Mouse (Mus musculus) liver, adult 2 months (tissue): ENCODE results near the gene Ccr7. TPM values are rescaled to one million over a fixed set of nuclear protein-coding genes. Genes with fewer than 3 reads are reported as not detected.

Experiments used
- DNase-seq: peaks from one replicate; pipeline ENCODE4 v3.0.0-alpha.2; 2011; ENCODE audit warnings: low read depth, low spot score; ENCODE audit errors: extremely low read depth
- H3K27ac ChIP-seq: fragments of 200-500 bp; replicated peaks from 2 replicates; pipeline ENCODE4 v1.5.1; 2012; ENCODE audit warnings: low read depth, mild to moderate bottlenecking, control low read depth, inconsistent platforms, low read length; ENCODE audit not compliant: insufficient read depth
- H3K27me3 ChIP-seq: fragments of 200-500 bp; 2 replicates; pipeline ENCODE4 v1.6.1; 2012; ENCODE audit warnings: mild to moderate bottlenecking, moderate library complexity, low read length, inconsistent platforms; ENCODE audit not compliant: control insufficient read depth, insufficient read depth
- H3K36me3 ChIP-seq: fragments of 200-500 bp; 2 replicates; pipeline ENCODE4 v1.6.1; 2012; ENCODE audit warnings: low read length, inconsistent platforms; ENCODE audit not compliant: control insufficient read depth, insufficient read depth
- H3K4me1 ChIP-seq: fragments of 200-500 bp; 2 replicates; pipeline ENCODE4 v1.6.1; 2011; ENCODE audit warnings: low read length; ENCODE audit not compliant: control insufficient read depth, insufficient read depth
- H3K4me3 ChIP-seq: fragments of 200-500 bp; 2 replicates; pipeline ENCODE4 v1.5.1; 2011; ENCODE audit warnings: low read depth, mild to moderate bottlenecking, control low read depth, low read length, moderate library complexity; ENCODE audit not compliant: insufficient read depth
- H3K79me2 ChIP-seq: fragments of 200-500 bp; 2 replicates; pipeline ENCODE4 v1.6.1; 2012; ENCODE audit warnings: inconsistent platforms, mild to moderate bottlenecking, low read length, moderate library complexity; ENCODE audit not compliant: control insufficient read depth, insufficient read depth
- H3K9ac ChIP-seq: fragments of 200-500 bp; 2 replicates; pipeline ENCODE4 v1.6.1; 2012; ENCODE audit warnings: low read depth, mild to moderate bottlenecking, control low read depth, inconsistent platforms, low read length
- CTCF ChIP-seq: fragments of 200-500 bp; IDR thresholded peaks from 2 replicates; pipeline ENCODE4 v1.5.1; 2011; ENCODE audit warnings: low read depth, low read length, control low read depth
- POLR2A ChIP-seq: fragments of 200-500 bp; IDR thresholded peaks from 2 replicates; pipeline ENCODE4 v1.6.1; 2011; ENCODE audit warnings: low read length, control low read depth; ENCODE audit not compliant: insufficient read depth; ENCODE audit errors: extremely low read depth
- WGBS: fragments of 180-500 bp; shearing (Covaris S2); methylation state at CpG from one replicate; pipeline ENCODE4 v1.1.7; 2018; 5-methylcytosine and 5-hydroxymethylcytosine counted together
- polyA plus RNA-seq: library from polyadenylated mRNA; depleted of rRNA; stranded (reverse); fragments of >200 nt; gene quantifications from 2 replicates; pipeline ENCODE4 v1.2.3, GENCODE M21; 2012
- total RNA-seq: library from RNA; depleted of rRNA; stranded (reverse); fragments of >200 nt; gene quantifications from 2 replicates; pipeline ENCODE4 v1.2.3, GENCODE M21; 2014

Gene Ccr7
- total and polyA plus RNA-seq, 2 experiments, result 0.55 to 1.5 TPM

GRCm38 (mm10) chr11:99104609-99105410, 50.1 kb downstream of the Ccr7 start:
- WGBS, result 64% methylated on average over 9 of the region's 9 CpGs
- TF ChIP-seq POLR2A (no peak), CTCF (no peak)
- Histone ChIP-seq H3K4me1 (peaks cover 10% of the 10 kb centered on the region), H3K27ac (no peak overlapping the region), H3K36me3 (no peaks in the 10 kb centered on the region), H3K27me3 (no peaks in the 10 kb centered on the region), H3K4me3 (no peak overlapping the region), H3K79me2 (no peaks in the 10 kb centered on the region), H3K9ac (no peak overlapping the region)
- DNase-seq, result no peak

DNA sequence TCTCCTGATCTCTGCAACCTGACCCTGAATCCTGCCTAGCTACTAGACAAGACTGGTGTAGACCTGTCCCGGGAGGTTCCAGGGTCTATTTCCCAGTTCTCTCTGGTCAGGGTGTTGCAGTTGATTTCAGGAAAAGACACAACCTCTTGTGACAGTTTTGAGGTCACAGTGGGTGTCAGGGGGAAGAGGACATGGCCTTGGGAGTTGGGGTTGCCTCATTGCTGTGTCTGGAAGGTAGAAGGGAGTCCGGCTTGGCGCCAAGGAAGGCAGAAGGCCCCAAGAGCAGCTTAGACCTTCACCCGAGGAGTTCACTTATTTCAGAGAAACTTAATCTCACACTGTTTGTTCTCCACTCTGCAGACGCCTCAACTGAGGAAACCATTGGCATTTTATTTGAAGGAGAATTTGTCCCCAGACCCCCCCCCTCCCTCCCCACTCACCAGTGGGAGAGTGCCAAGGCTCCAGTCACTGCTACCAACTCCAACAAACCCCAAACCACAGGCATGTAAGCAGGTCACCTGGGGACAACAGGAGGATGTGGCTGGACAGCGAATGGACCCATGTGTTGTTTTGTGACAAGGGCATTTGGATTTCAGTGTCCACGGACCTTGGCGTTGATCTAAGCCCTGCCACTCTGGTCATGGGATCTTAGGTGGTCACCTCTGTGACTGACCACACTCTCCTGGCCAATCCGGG, 52.2 kb downstream of the Ccr7 start:
- Histone ChIP-seq H3K27me3 (no peaks in the 10 kb centered on the region), H3K9ac (no peak overlapping the region), H3K27ac (no peak overlapping the region), H3K4me1 (peaks cover 10% of the 10 kb centered on the region), H3K79me2 (no peaks in the 10 kb centered on the region), H3K36me3 (no peaks in the 10 kb centered on the region), H3K4me3 (no peak overlapping the region)
- no peak for DNase-seq
- WGBS, result 86% methylated on average over 9 of the region's 9 CpGs
- TF ChIP-seq POLR2A (no peak), CTCF (no peak)

DNA sequence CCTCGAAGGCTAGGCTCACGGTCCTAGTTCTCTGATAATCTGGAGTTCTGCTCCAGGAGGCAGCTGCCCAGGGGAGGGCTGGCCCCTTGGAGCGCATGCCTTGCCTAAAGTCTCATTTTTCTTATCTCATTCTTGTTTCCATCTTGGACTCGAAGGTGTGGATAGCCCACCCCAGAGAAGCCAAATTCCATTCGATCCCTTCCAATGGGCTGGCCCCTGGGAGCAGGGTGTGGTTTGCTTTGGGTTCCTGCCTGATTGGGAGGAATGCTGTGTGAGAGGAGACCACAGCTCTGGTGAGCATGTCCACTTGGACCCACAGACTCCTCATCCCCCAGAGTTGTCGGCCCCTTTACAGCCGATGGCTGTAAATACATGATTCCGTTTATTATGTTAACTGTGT, 53.2 kb downstream of the Ccr7 start:
- peaks cover 10% of the 10 kb centered on the region for H3K4me1 ChIP-seq
- 91% methylated on average over 8 of the region's 8 CpGs for WGBS
- TF ChIP-seq CTCF (no peak), POLR2A (no peak)
- no peak for DNase-seq
- no peak overlapping the region for H3K27ac ChIP-seq
- no peaks in the 10 kb centered on the region for H3K36me3 ChIP-seq
- H3K79me2 ChIP-seq, result no peaks in the 10 kb centered on the region
- H3K9ac ChIP-seq, result no peak overlapping the region
- no peak overlapping the region for H3K4me3 ChIP-seq
- no peaks in the 10 kb centered on the region for H3K27me3 ChIP-seq

- Histone ChIP-seq H3K27me3 (no peaks in the 10 kb centered on the region), H3K36me3 (no peaks in the 10 kb centered on the region), H3K4me3 (no peak overlapping the region), H3K27ac (no peak overlapping the region), H3K9ac (no peak overlapping the region), H3K79me2 (no peaks in the 10 kb centered on the region), H3K4me1 (no peaks in the 10 kb centered on the region)
- no peak for DNase-seq
- 77% methylated on average over 5 of the region's 5 CpGs for WGBS
- no peak for TF ChIP-seq POLR2A
- TF ChIP-seq CTCF, result no peak
Observed at GRCm38 (mm10) chr11:99100215-99100614, 54.7 kb downstream of the Ccr7 start.

DNA sequence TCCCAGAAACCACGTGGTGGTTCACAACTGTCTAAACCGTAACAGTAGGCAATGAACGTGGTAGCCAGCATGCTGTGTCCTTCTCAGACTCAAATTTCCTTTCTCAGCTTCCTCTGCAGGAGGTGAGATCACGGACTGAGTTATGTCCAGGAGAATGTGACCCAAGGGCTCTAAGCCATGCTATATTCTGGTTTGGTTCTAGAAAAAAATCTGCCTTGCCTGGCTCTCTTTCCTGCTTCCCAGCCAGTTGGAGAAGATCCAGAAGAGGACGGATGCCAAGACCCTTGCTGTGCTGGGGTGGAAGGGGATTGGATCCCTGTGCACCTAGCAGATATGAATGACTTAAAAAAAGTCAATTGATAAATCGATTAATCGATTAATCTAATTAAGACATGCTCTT, 55.4 kb downstream of the Ccr7 start:
- TF ChIP-seq POLR2A, result no peak
- no peak for TF ChIP-seq CTCF
- Histone ChIP-seq H3K27me3 (no peaks in the 10 kb centered on the region), H3K79me2 (no peaks in the 10 kb centered on the region), H3K36me3 (no peaks in the 10 kb centered on the region), H3K4me1 (no peaks in the 10 kb centered on the region), H3K9ac (no peak overlapping the region), H3K27ac (no peak overlapping the region), H3K4me3 (no peak overlapping the region)
- no peak for DNase-seq
- WGBS, result 71% methylated on average over 7 of the region's 7 CpGs

GRCm38 (mm10) chr11:99098924-99099323, 56.0 kb downstream of the Ccr7 start:
- TF ChIP-seq CTCF (no peak), POLR2A (no peak)
- WGBS, result 88% methylated on average over 9 of the region's 9 CpGs
- H3K27ac ChIP-seq, result no peak overlapping the region
- DNase-seq, result no peak
- H3K79me2 ChIP-seq, result no peaks in the 10 kb centered on the region
- H3K27me3 ChIP-seq, result no peaks in the 10 kb centered on the region
- no peaks in the 10 kb centered on the region for H3K4me1 ChIP-seq
- no peaks in the 10 kb centered on the region for H3K36me3 ChIP-seq
- no peak overlapping the region for H3K9ac ChIP-seq
- H3K4me3 ChIP-seq, result no peak overlapping the region
